Comparison of ENCODE assay signal across 13 mouse cellular contexts in genomic region chr12:106031916-106032315, GRCm38 (mm10). TPM values are rescaled to one million over a fixed set of nuclear protein-coding genes. Genes with fewer than 3 reads are reported as not detected.
DNase-seq lines count a peak whose midpoint lies in the region; ATAC-seq lines count a peak whose summit lies in the region.
"Had no signal": no experiment of that assay in that cellular context is flagged by ENCODE, and none has a peak within 500 bp of the region (broad histone marks: within the 10 kb centered on the region; RNA-seq: fewer than 3 reads in every experiment).

No protein-coding gene starts in this region.

- no peak overlapping the region for H3K4me3 ChIP-seq in liver, embryonic 12.5 days
- H3K4me3 ChIP-seq in stomach, embryonic 15.5 days (replicated peaks), result no peak overlapping the region
- no peak overlapping the region for H3K4me3 ChIP-seq in midbrain, embryonic 13.5 days (replicated peaks)
- H3K4me3 ChIP-seq: erythroblast, embryonic 14.5 days; heart, embryonic 10.5 days; limb, embryonic 15.5 days had no signal

- no peaks in the 10 kb centered on the region for H3K9me3 ChIP-seq in liver, embryonic 12.5 days (replicated peaks)
- H3K9me3 ChIP-seq in stomach, embryonic 15.5 days, result no peaks in the 10 kb centered on the region
- H3K9me3 ChIP-seq in midbrain, embryonic 13.5 days, result peaks cover 5% of the 10 kb centered on the region; the same call in 1 of the 2 replicates
- H3K9me3 ChIP-seq: heart, embryonic 10.5 days; limb, embryonic 15.5 days had no signal

- peak; percentile 4 for DNase-seq in embryo, embryonic 10.5 days (ENCODE audit: low spot score)
- no peak for DNase-seq in embryo, embryonic 9.5 days (ENCODE audit: extremely low spot score)
- DNase-seq in retina, postnatal 1 day, result peak; percentile 22
- no peak for DNase-seq in retina, embryonic 14.5 days (ENCODE audit: low spot score)
- DNase-seq in left cerebral cortex, adult 8-10 months (ENCODE audit: low spot score in 2 of 2), result no peak
- DNase-seq: cerebellum, postnatal 36 days; right cerebral cortex, postnatal 14 days had no signal

- peak overlapping the region; percentile 23; the same call in 1 of the 2 replicates for H3K27ac ChIP-seq in liver, embryonic 12.5 days
- 0 out of 2 replicates have a peak overlapping the region, but pooled peaks have one; percentile 21 for H3K27ac ChIP-seq in stomach, embryonic 15.5 days
- H3K27ac ChIP-seq in midbrain, embryonic 13.5 days, result no peak overlapping the region
- H3K27ac ChIP-seq: heart, embryonic 10.5 days; limb, embryonic 15.5 days had no signal

- no peak overlapping the region for H3K9ac ChIP-seq in liver, embryonic 12.5 days
- no peak overlapping the region for H3K9ac ChIP-seq in stomach, embryonic 15.5 days
- H3K9ac ChIP-seq in midbrain, embryonic 13.5 days (replicated peaks), result no peak overlapping the region
- H3K9ac ChIP-seq: limb, embryonic 15.5 days had no signal

- H3K4me2 ChIP-seq in liver, embryonic 12.5 days, result no peak overlapping the region
- H3K4me2 ChIP-seq in stomach, embryonic 15.5 days, result no peak overlapping the region
- no peak overlapping the region for H3K4me2 ChIP-seq in midbrain, embryonic 13.5 days (replicated peaks)
- H3K4me2 ChIP-seq: limb, embryonic 15.5 days had no signal

- H3K27me3 ChIP-seq in liver, embryonic 12.5 days (replicated peaks), result no peaks in the 10 kb centered on the region
- no peaks in the 10 kb centered on the region for H3K27me3 ChIP-seq in stomach, embryonic 15.5 days (replicated peaks)
- no peaks in the 10 kb centered on the region for H3K27me3 ChIP-seq in midbrain, embryonic 13.5 days
- H3K27me3 ChIP-seq: limb, embryonic 15.5 days had no signal

- 51% methylated on average over 9 of the region's 9 CpGs for WGBS in liver, embryonic 12.5 days (ENCODE audit: insufficient replicate concordance)
- 63% methylated on average over 9 of the region's 9 CpGs for WGBS in stomach, embryonic 15.5 days
- 88% methylated on average over 9 of the region's 9 CpGs for WGBS in midbrain, embryonic 13.5 days

- H3K36me3 ChIP-seq in liver, embryonic 12.5 days, result peaks cover 45% of the 10 kb centered on the region
- H3K36me3 ChIP-seq in stomach, embryonic 15.5 days, result no peaks in the 10 kb centered on the region
- peaks cover 10% of the 10 kb centered on the region; the same call in 1 of the 2 replicates for H3K36me3 ChIP-seq in midbrain, embryonic 13.5 days
- H3K36me3 ChIP-seq: limb, embryonic 15.5 days had no signal

- no peak for ATAC-seq in liver, embryonic 12.5 days
- no peak for ATAC-seq in stomach, embryonic 15.5 days (ENCODE audit: insufficient read depth, low FRiP score, low read depth)
- no peak for ATAC-seq in midbrain, embryonic 13.5 days

- peaks cover 87% of the 10 kb centered on the region for H3K4me1 ChIP-seq in liver, embryonic 12.5 days
- no peaks in the 10 kb centered on the region for H3K4me1 ChIP-seq in stomach, embryonic 15.5 days
- H3K4me1 ChIP-seq in midbrain, embryonic 13.5 days (replicated peaks), result no peaks in the 10 kb centered on the region

RNA-seq across cellular contexts. Expression of gene Vrk1, which starts 21.9 kb away (rescaled TPM):
- 136 and 141 TPM in 2 replicates for polyA plus RNA-seq in liver, embryonic 12.5 days (2016; fragmentation: Nextera tagmentation; extraction: Ambion mirVana)
- 64.3 and 68.9 TPM in 2 replicates for polyA plus RNA-seq in stomach, embryonic 15.5 days (2015; fragmentation: Nextera tagmentation; extraction: Ambion mirVana)
- total RNA-seq in left cerebral cortex, adult 8-10 months (2022), result 10 to 100 TPM; 19.4 to 24.9 (median 20.6) TPM
- 50.9 and 55.9 TPM in 2 replicates for polyA plus RNA-seq in midbrain, embryonic 13.5 days (2015; fragmentation: Nextera tagmentation; extraction: Ambion mirVana)

Comparison
In these comparisons a context has a peak if more than half of its experiments do, and no peak if none do; other contexts are left out.
1. DNase-seq: peak in embryo, embryonic 10.5 days (single experiment) and retina, postnatal 1 day (single experiment); none in embryo, embryonic 9.5 days (single experiment), retina, embryonic 14.5 days (single experiment) and left cerebral cortex, adult 8-10 months (0 of 2).